Mouse (Mus musculus) olfactory bulb, adult 2 months (tissue): Measurements from ENCODE around the gene Ggn. TPM values are rescaled to one million over a fixed set of nuclear protein-coding genes. Genes with fewer than 3 reads are reported as not detected.

ENCODE experiments used
- H3K27ac ChIP-seq: fragments of 200-500 bp; 2 replicates; pipeline ENCODE4 v1.5.1; 2012; ENCODE audit warnings: low read depth, low read length; ENCODE audit not compliant: insufficient read depth
- H3K4me1 ChIP-seq: fragments of 200-500 bp; 2 replicates; pipeline ENCODE4 v1.6.1; 2012; ENCODE audit warnings: low read length; ENCODE audit not compliant: control insufficient read depth, insufficient read depth
- H3K4me3 ChIP-seq: fragments of 200-500 bp; 2 replicates; pipeline ENCODE4 v1.5.1; 2012; ENCODE audit warnings: mild to moderate bottlenecking, low read depth, low read length, moderate library complexity; ENCODE audit not compliant: insufficient read depth
- CTCF ChIP-seq: fragments of 200-500 bp; IDR thresholded peaks from 2 replicates; pipeline ENCODE4 v1.5.1; 2012; ENCODE audit warnings: low read depth, mild to moderate bottlenecking, low read length, moderate library complexity; ENCODE audit not compliant: insufficient read depth
- POLR2A ChIP-seq: fragments of 200-500 bp; IDR thresholded peaks from 2 replicates; pipeline ENCODE4 v1.6.1; 2012; ENCODE audit warnings: mild to moderate bottlenecking, low read depth, low read length, moderate library complexity; ENCODE audit not compliant: insufficient read depth
- WGBS: fragments of 180-500 bp; shearing (Covaris S2); methylation state at CpG from one replicate; pipeline ENCODE4 v1.1.7; 2018; 5-methylcytosine and 5-hydroxymethylcytosine counted together
- polyA plus RNA-seq: library from polyadenylated mRNA; stranded (reverse); fragments of >200 nt; gene quantifications from 2 replicates; pipeline ENCODE4 v1.2.4, GENCODE M21; 2012; ENCODE audit warnings: low replicate concordance; ENCODE audit not compliant: missing spikeins, insufficient read depth, insufficient read length

The Ggn gene
- polyA plus RNA-seq: not detected in 2 replicates

DNA sequence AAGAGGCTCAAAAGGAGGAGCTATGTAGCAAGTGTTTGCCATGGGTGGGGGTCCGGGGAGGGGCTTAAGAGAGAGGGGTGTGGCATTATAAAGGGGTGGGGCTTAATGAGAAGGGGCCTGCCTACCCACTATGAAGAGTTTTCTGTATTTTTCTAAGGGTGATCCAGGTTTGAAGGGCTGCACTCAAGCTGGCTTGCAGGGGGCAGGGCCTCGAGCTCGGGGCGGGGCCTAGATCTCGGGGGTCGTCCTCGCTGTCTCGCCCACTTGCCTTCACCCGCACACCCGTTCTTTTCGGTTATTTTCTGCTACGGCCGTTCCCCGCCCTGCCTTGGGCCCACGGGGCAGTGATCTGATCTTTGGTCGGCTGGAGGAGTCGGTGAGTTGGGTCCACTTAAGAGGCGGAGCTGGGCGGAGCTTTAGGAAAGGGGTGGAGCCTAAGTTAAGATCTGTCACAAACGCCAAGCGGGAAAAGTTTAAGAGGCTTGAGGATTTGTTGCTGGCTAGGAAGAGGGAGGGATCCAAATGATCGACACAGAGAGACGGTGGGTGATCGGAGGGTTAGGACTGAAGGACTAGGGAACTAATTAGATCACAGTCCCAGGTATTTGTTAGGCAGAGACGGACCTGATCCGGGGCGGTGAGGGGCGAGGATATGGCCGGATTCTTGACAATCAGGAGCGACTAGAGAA, at the start of gene Ggn, which contains the start of gene Spred3:
Ggn (plus strand) TSS at position 145 of the 689 bp plus-strand sequence.
Spred3 (minus strand) TSS at position 346 of the 689 bp plus-strand sequence.
- H3K27ac ChIP-seq: peak within 1 kb of the TSS; percentile 36; the same call in 1 of the 2 replicates
- TF ChIP-seq CTCF (no peak), POLR2A (no peak)
- under 1% methylated on average over 30 of the region's 30 CpGs for WGBS

DNA sequence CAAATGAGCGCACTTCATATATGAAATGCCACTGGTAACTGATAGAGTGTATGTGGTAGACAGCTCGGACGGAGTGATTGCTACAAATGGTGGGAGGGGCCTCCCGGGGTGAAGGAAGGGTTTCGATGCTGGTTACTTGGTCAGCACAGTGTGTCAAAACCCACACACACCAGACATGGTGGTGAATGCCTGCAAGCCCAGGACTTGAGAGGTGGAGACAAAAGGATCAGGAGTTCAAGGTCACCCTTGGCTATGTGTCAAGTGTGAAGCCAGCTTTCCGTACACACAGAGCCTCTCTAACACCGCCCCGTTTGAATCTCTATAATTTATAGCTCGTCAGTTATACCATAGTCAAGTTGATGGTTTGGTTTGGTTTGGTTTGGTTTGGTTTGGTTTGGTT, 47.2 kb upstream of the Ggn start:
- Histone ChIP-seq H3K4me3 (no peak overlapping the region), H3K4me1 (peaks cover 9% of the 10 kb centered on the region; the same call in 1 of the 2 replicates), H3K27ac (no peak overlapping the region)
- 92% methylated on average over 9 of the region's 9 CpGs for WGBS
- TF ChIP-seq CTCF (no peak), POLR2A (no peak)

More for the DNA sequence above, at the start of gene Ggn, which contains the start of gene Spred3:
- H3K4me1 ChIP-seq: peaks cover 41% of the 10 kb centered on the region
- H3K4me3 ChIP-seq: peak within 1 kb of the TSS; percentile 90

DNA sequence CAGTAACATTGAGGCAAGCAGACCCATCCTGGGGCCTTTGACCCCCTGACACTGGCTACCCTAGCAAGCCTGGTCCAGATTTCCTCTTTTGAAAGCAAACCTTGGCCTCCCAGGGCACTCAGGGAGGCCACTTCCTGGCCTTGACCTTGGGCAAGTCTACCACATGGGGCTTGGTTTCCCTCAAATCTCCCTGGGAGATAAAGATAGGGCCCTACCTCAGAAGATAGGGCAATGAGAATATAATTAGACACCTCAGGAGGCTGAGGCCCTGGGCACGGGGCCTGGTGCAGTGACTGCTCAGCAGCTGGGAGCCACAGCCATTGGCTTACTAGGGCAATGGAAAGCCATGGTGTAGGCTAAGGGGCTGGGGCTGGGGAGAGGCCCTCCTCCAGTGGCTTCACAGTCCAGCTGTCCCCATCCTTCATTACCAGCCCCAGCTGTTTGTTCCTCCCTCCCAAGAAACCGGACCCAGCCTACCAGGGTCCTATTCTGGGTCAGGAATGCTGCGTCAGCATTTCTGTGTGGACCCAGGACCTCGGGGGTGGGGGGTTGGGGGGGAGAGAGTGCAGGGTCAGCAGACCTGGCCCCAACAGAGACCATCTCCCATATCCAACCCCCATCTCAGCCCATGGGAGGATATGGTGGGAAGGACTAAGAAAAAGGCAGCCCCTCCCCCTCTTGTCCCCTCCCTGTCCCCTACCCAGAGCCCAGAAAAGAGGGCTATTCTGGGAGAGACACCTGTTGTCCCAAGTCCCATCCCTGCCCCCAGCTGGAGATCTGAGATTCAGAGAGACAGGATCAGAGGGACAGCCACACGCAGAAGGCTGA, 46.3 kb upstream of the Ggn start:
- 66% methylated on average over 5 of the region's 5 CpGs for WGBS
- TF ChIP-seq CTCF (no peak), POLR2A (no peak)
- Histone ChIP-seq H3K4me1 (peaks cover 9% of the 10 kb centered on the region; the same call in 1 of the 2 replicates), H3K4me3 (no peak overlapping the region), H3K27ac (no peak overlapping the region)

DNA sequence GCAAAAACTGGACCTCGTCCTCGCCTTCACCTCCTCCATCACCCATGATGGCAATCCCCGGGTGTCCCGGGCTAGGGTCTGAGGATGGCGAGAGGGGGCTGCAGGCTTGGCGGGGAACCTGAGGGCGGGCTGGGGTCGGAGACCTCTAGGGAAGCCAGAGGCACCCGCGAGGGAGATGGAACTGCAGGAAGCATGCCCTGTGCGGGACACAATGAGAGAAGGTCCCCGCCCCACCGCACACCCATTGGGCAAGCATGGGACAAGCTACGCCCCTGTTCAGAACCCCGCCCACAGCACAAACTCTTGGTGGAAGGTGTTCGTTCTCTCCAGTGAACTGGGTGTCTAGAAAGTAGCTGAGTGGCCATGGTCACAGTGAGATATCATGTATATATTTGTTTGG, 45.0 kb upstream of the Ggn start, which contains the start of gene Ryr1:
Ryr1 (minus strand) TSS at position 210 of the 400 bp plus-strand sequence.
- Histone ChIP-seq H3K27ac (no peak within 1 kb of the TSS), H3K4me1 (peaks cover 9% of the 10 kb centered on the region; the same call in 1 of the 2 replicates), H3K4me3 (no peak within 1 kb of the TSS)
- 3% methylated on average over 16 of the region's 16 CpGs for WGBS
- TF ChIP-seq CTCF: no peak
- TF ChIP-seq POLR2A: no peak

DNA sequence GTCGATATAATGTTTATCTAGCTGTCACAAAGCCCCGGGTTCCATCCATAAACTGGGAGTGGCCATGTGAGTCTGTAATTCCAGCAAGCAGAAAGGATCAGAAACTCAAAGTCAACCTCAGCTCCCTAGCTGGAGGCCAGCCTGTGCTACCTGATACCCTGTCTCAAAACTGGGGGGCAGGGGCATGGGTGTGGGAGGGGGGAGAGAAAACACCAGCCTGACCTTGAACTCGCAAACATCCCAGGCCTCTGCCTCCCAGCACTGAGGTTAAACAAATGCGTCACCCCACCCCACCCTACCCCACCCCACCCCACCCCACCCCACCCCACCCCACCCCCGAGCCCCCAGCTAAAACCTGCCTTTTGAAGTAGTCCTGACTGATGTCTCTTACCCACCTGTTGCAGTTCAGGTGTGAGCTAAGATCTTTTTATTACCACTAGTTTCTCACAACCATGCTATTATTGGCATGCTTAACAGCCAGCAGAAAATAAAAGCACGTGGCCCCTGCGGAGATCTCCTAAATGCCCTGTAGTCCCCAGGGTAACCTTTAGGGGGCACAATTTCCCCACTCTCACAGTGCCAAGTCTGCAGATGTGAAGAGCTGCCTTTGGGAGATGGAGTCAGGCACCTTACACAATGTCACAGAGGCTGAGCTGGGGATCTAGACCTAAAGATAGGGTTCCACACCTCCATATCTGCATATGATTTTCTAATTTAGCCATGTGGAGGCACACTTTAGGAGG, 43.7 kb upstream of the Ggn start:
- Histone ChIP-seq H3K27ac (no peak overlapping the region), H3K4me3 (no peak overlapping the region), H3K4me1 (peaks cover 9% of the 10 kb centered on the region; the same call in 1 of the 2 replicates)
- 36% methylated on average over 7 of the region's 7 CpGs for WGBS
- no peak for TF ChIP-seq CTCF

DNA sequence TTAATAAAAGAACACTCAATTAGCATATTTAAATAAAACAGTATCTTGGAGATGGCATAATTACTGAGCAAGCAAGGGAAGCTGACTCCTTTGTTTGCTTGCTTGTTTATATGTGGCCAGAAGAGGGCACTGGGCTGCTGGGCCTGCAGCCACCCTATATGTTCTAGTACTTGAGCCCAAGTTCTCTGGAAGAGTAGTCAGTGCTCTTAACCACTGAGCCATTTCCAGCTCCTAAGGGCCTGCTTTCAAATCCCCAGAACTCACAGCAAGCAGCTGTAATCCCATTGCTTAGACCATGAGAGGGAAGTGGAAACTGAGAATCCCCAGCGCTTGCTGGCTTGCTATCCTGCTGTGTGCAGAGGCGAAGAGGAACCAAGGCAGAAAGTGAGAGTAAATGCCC, 41.3 kb upstream of the Ggn start:
- WGBS: 76% methylated on average over 2 of the region's 2 CpGs
- no peak for TF ChIP-seq POLR2A
- TF ChIP-seq CTCF: no peak
- Histone ChIP-seq H3K4me1 (peaks cover 9% of the 10 kb centered on the region; the same call in 1 of the 2 replicates), H3K27ac (no peak overlapping the region), H3K4me3 (no peak overlapping the region)

DNA sequence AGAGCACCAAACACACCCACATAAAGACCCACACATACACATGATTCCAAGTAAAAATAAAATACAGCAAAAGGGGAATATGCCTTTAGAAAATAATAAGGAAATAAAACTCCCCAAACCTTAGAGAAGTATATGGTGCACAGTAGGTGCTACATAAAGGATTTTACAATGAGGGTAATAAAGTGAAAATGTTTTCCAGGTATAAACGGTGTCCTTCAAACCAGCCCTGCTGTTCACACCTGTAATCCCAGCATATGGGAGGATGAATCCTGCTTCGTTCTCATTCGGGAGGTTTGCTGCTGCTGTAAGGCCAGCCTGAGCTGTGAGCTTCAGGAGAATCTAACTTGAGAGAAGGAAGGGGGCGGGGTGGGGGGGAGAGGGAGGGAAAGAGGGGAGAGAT, 35.8 kb upstream of the Ggn start:
- H3K27ac ChIP-seq: no peak overlapping the region
- TF ChIP-seq POLR2A (no peak), CTCF (no peak)
- WGBS: 11% methylated on average over 4 of the region's 4 CpGs
- peaks cover 3% of the 10 kb centered on the region; the same call in 1 of the 2 replicates for H3K4me1 ChIP-seq
- no peak overlapping the region for H3K4me3 ChIP-seq

DNA sequence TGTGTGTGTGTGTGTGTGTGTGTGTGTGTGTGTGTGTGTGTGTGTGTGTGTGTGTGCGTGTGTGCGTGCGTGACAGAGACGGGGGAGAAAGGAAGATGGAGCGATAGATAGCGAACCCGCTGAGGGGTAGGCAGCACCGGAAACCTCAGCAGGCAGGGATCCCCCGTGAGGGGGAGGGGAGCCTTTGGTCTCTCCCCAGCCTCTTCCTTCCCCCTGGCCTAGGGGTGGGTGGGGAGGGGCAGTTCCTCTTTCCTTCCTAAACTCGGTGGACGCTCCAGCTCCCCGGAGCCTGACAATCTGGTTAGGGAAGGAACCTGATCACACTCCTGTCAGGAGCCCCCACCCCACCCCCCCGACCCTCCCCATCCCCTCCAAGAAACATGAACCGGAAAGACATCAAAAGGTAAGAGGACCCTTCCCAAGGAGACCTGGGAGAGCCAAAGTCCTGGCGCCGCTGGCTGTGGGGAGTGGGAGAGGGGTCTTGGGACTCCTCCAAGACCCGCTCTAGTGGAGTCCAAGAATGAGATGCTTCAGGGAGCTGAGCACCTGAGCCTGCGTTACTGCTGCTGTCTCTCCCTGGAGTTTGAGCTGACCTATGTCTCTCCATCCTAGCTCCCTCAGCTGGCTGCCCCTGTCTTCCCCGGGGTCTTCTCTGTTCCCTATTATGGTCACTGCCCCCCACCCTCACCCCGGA, 35.2 kb upstream of the Ggn start, which contains the start of gene Rasgrp4:
Rasgrp4 (plus strand) TSS at position 159 of the 694 bp plus-strand sequence.
- Histone ChIP-seq H3K4me3 (no peak within 1 kb of the TSS), H3K27ac (no peak within 1 kb of the TSS), H3K4me1 (peaks cover 3% of the 10 kb centered on the region; the same call in 1 of the 2 replicates)
- TF ChIP-seq POLR2A (no peak), CTCF (no peak)
- 2% methylated on average over 19 of the region's 20 CpGs for WGBS
